Mouse (Mus musculus): ENCODE data around the gene Ppp5c.

Ppp5c gene

GRCm38 (mm10) chr7:16978593-16978992 is 49.1 kb downstream of the Ppp5c start:
- DNase-seq: no peak

- no peak for DNase-seq
Observed at GRCm38 (mm10) chr7:16978173-16978572, 49.6 kb downstream of the Ppp5c start.

- DNase-seq: no peak
Observed at GRCm38 (mm10) chr7:16976298-16976697, 51.4 kb downstream of the Ppp5c start.

GRCm38 (mm10) chr7:16974018-16974417 is 53.7 kb downstream of the Ppp5c start:
- no peak for DNase-seq

GRCm38 (mm10) chr7:16971160-16971559 is 56.6 kb downstream of the Ppp5c start:
- DNase-seq: no peak

- no peak for DNase-seq
Observed at GRCm38 (mm10) chr7:16968414-16968813, 59.3 kb downstream of the Ppp5c start.

DNA sequence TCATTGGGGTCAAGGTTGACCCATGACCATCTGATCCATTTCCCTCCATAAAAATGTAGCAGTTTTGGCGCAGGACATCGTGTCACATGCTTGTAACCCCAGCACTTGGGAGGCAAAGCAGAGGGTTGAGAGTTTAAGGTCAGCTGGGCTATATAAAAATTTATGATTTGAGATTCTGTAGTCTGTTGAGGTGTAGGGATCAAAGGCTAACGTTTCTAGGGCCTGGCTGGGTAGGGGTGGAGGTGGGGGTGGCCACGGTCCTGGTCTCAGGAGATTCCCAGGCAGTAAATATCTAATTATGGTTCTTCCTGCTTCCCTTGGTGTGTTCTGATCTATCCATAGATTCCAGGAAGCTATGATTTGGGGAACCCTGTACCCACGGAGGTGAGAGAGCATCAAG is 66.0 kb downstream of the Ppp5c start:
- DNase-seq: no peak

DNA sequence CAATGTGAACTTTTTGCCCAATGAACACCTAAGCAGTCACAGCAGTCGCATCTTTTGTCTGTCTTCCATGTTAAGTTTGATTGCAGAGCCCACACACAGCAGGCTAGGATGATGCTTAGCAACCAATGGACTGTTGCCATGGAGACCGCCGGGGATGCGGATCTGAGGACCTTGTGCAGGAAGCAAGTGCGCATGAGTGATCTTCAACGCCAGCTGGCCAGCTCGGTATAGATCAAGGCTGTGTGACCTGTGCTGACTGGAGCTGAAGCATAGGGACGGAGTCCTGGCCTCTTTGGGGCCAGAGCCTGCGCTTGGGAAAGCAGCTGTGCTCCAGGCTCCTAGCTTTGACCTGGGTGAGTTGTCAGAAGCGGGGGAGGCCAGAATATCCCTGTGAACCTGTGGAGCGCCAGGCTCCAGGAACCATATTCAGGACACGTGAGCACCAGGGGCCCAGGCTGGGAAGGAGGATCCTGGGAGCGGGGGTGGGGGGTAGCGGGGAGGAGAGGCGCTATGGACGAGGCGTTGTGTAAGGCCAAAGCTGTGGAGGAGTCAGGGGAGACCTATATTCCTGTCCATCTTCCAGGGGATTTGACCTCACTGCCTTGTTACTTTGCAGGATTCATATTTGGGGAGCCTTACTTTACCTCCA is 68.1 kb downstream of the Ppp5c start, which contains the start of gene Pnmal1:
TSS of gene Pnmal1 (plus strand) at position 141 of the 649 bp plus-strand sequence.
- peak; percentile 88 for DNase-seq

DNA sequence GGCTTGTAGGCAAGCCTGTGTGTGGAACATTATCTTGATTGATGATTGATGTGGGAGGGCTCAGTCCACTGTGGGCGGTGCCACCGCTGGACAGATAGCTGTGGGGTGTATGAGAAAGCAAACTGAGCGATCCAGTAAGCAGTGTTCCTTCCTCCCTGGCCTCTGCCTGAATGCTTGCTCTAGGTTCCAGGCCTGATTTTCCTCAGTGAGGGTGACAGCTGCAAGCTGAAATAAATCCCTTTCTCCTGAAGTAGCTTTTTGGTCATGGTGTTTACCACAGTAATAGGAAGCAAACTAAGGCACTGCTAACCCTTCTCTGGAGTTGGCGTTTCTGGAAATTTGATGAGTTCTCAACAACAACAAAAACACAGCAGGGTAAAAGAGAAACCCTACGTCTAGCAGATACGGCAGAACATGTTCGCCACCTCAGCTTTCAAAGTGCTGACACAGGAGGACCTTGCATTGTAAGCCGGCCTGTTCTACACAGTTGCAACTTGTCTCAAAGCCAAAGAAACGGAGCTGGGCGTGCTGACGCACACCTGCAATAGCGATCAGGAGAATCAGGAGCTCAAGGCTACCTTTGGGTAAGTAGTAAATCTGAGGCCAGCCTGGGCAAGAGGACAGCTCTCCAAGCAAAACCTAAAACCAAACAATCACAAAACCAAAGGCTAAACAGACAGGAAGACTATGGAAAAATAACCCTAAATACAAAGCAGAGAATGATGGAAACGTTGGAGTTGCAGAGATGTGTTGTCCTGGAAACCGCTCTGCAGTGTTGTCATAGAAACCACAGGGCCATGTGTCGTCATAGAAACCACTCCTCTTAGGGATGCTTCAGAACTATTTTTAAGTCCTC is 71.1 kb downstream of the Ppp5c start:
- no peak for DNase-seq

- no peak for DNase-seq
Observed at GRCm38 (mm10) chr7:16955712-16956111, 72.0 kb downstream of the Ppp5c start.
